Mouse (Mus musculus) adrenal gland, adult 10 weeks (tissue): ENCODE results near the gene Ankar. TPM values are rescaled to one million over a fixed set of nuclear protein-coding genes. Genes with fewer than 3 reads are reported as not detected.

ENCODE experiments used
- polyA plus RNA-seq: library from polyadenylated mRNA; stranded (reverse); fragments of 350-450 nt; fragmentation: Illumina TruSeq; extraction: RNeasy Lipid Tissue Mini Kit (QIAGEN cat#74804); gene quantifications from one replicate; pipeline ENCODE4 v1.2.3, GENCODE M21; 2014; ENCODE audit warnings: low read depth, low replicate concordance

Gene Ankar
- not detected for polyA plus RNA-seq

GRCm38 (mm10) chr1:72700479-72700878, at the start of gene Ankar:
Ankar (minus strand) TSS chr1:72700579.

GRCm38 (mm10) chr1:72710753-72711653, 10.6 kb upstream of the Ankar start, which contains the start of gene Rpl37a:
Rpl37a (plus strand) TSS chr1:72711290.

Other genes with a start within 250 kb of the Ankar start
- 0.12 TPM for gene March4, start 163.6 kb downstream of the Ankar start, polyA plus RNA-seq
- 7.7 TPM for gene Smarcal1, start 117.3 kb downstream of the Ankar start, polyA plus RNA-seq
- gene Rpl37a, start 10.7 kb upstream of the Ankar start, polyA plus RNA-seq = 32.1 TPM
- gene Igfbp2, start 123.9 kb upstream of the Ankar start, polyA plus RNA-seq = not detected
- 87.0 TPM for gene Igfbp5, start 174.3 kb upstream of the Ankar start, polyA plus RNA-seq